Mouse (Mus musculus): Measurements from ENCODE around the gene Dapl1. TPM values are rescaled to one million over a fixed set of nuclear protein-coding genes. Genes with fewer than 3 reads are reported as not detected.

Gene Dapl1
- polyA plus RNA-seq, 1 experiment from 2014 or later: 0.86 TPM

DNA sequence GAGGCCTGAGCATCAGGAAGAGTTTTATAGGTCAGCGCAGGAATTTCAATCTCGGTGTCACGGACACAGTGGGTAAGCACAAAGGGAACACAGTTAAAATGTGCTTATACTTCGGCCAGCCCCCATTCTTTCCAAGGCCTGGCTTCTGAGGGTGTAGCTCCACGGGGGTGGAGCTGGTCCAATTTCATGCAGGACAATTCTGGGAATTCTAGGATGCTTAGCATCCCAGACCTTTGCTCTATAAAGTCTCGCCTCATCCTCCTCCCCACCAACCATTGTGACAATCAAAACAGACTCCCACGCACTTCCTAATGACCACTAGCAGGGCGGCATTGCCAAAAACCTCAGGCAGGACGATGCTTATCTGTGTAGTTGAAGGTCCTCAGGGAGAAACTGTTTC lies 42.4 kb downstream of the Dapl1 start:
- Histone ChIP-seq H3K27me3 (replicated peaks) (no peaks in the 10 kb centered on the region), H3K9me3 (no peaks in the 10 kb centered on the region), H3K4me2 (no peak overlapping the region), H3K27ac (no peak overlapping the region), H3K4me3 (no peak overlapping the region), H3K36me3 (replicated peaks) (no peaks in the 10 kb centered on the region), H3K4me1 (peaks cover 10% of the 10 kb centered on the region; the same call in 1 of the 2 replicates), H3K9ac (no peak overlapping the region)
- WGBS: 69% methylated on average over 9 of the region's 9 CpGs
- no peak for ATAC-seq (replicated peaks)

DNA sequence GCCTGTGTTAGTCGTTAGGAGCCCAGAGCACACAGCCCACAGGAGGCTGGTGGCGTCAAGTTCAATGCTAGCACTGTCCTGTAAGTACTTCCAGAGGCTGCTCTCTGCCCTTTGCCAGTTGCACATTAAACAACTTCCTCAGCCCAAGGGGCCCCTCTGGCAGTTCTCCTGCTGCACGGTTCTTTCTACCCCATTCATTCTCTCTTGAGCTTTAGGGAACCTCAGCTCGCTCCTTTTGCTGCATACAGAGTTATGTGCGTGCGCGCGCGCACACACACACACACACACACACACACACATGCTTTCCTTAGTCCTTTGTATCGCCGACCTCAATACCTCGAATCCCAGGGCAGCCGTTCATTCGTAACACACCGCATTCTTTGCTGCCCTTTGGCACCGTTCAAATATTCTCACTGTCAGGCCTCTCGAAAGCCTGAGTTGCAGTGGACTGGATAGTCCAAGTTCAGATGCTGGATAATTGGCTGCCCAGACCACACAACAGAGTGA lies 45.2 kb downstream of the Dapl1 start:
- Histone ChIP-seq H3K4me2 (no peak overlapping the region), H3K27ac (no peak overlapping the region), H3K4me3 (no peak overlapping the region), H3K27me3 (replicated peaks) (no peaks in the 10 kb centered on the region), H3K4me1 (peaks cover 7% of the 10 kb centered on the region; the same call in 1 of the 2 replicates), H3K9ac (no peak overlapping the region), H3K9me3 (no peaks in the 10 kb centered on the region), H3K36me3 (replicated peaks) (no peaks in the 10 kb centered on the region)
- peak; percentile 48 for ATAC-seq (replicated peaks)
- 44% methylated on average over 17 of the region's 17 CpGs for WGBS

DNA sequence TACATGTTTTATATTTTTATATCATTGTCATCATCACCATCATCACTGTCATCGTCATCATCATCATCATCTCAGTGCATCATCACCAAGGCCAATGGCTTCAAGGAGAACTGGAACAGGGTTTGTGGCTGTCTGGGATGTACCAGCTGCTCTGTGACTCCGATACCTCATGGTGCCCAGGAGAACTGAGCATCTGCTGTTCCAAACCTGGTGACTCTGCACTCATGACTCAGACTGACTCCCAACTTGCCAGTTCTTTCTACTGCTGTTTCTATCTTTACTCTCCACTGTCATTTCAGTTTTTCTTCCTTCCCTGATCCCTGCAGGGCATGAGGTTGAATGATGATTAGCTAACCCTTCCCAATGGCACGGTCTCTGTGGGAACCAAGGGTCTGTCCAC lies 46.4 kb downstream of the Dapl1 start:
- H3K27me3 ChIP-seq (replicated peaks): no peaks in the 10 kb centered on the region
- 95% methylated on average over 3 of the region's 3 CpGs for WGBS
- H3K4me1 ChIP-seq: peaks cover 7% of the 10 kb centered on the region; the same call in 1 of the 2 replicates
- H3K27ac ChIP-seq: no peak overlapping the region
- H3K9me3 ChIP-seq: no peaks in the 10 kb centered on the region
- H3K4me2 ChIP-seq: no peak overlapping the region
- no peak overlapping the region for H3K4me3 ChIP-seq
- no peaks in the 10 kb centered on the region for H3K36me3 ChIP-seq (replicated peaks)
- ATAC-seq (replicated peaks): no peak
- H3K9ac ChIP-seq: no peak overlapping the region

DNA sequence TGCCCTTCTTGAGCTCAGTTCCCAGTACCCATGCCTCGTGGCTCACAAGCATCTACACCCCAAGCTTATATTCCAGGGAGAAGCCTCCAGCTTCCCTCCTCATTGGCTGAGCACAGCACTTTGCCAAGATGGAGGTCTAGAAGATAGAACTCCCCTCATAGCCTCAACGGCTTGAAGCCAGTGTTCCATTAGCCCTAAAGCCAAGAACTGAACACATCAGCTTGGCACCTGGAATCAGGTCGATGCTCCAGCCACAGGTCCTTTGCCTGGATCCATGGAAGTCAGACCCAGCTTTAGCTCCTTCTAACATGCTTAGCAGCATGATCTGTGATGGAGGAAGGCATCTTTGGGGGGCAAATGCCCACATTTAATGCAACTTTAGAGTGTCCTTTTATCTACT lies 48.5 kb downstream of the Dapl1 start:
- H3K4me1 ChIP-seq: peaks cover 7% of the 10 kb centered on the region; the same call in 1 of the 2 replicates
- H3K27me3 ChIP-seq (replicated peaks): no peaks in the 10 kb centered on the region
- no peak for ATAC-seq (replicated peaks)
- 88% methylated on average over 3 of the region's 3 CpGs for WGBS
- H3K9me3 ChIP-seq: no peaks in the 10 kb centered on the region
- H3K4me2 ChIP-seq: no peak overlapping the region
- H3K36me3 ChIP-seq (replicated peaks): no peaks in the 10 kb centered on the region
- no peak overlapping the region for H3K27ac ChIP-seq
- no peak overlapping the region for H3K9ac ChIP-seq
- H3K4me3 ChIP-seq: no peak overlapping the region

DNA sequence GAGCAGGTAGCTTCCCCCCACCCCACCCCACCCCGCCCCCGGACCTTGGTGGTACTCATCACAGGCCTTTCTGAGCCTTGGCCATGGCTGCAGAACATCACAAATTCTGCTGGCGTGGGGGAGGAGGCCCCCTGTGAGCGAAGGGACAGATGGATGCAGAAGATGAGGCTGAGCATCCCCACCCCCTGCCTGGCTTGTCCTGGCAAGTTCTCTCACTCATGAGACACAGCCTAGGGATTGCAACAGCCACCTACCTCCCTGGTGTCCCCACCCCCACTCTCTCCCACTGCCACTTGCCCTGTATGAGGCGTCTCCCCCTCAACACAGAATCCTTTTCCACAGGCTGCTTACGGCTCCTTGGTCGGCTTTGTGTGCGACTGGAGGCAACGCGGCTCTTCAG lies 49.1 kb downstream of the Dapl1 start:
- no peak overlapping the region for H3K27ac ChIP-seq
- H3K9me3 ChIP-seq: no peaks in the 10 kb centered on the region
- H3K4me3 ChIP-seq: no peak overlapping the region
- no peak for ATAC-seq (replicated peaks)
- H3K27me3 ChIP-seq (replicated peaks): no peaks in the 10 kb centered on the region
- H3K4me2 ChIP-seq: no peak overlapping the region
- 94% methylated on average over 10 of the region's 10 CpGs for WGBS
- no peak overlapping the region for H3K9ac ChIP-seq
- H3K4me1 ChIP-seq: peaks cover 7% of the 10 kb centered on the region; the same call in 1 of the 2 replicates
- no peaks in the 10 kb centered on the region for H3K36me3 ChIP-seq (replicated peaks)

DNA sequence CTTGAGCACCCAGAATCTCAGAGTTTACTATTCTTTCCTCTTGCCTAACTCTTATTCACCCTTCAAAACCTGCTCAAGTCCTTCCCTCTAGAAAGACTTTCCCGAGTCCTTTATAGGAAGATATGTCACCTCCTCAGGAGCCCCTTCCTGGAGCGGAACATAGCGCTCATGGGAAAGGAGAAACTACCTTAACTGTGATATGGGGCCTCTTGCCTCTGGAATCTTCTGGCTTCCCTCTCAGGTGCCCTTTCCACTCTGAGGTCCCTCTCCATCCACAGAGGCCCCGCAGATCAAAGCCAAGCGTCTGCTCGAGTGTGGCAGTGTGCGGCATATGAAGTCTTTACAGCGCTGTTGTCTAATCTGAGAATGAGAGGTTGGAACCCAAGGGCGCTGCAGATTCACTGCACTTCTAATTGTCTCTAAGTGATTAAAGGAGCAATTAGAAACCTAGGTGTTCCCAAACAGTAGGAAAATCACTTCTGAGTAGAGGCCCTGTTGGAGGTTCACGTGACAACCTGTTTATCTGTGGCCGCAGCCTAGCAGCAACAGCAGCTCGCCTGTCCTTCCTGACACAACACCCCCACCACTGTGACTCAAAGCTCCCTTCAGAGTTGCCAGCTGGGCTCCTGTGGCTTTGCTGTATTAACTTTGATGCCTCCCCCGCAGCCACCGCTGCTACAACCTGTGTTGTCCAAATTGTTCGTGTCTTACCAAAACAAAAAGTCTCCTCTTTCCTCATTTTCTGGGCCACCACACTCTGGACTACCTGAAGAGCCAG lies 49.7 kb downstream of the Dapl1 start:
- H3K9ac ChIP-seq: no peak overlapping the region
- H3K9me3 ChIP-seq: no peaks in the 10 kb centered on the region
- WGBS: 85% methylated on average over 15 of the region's 15 CpGs
- no peaks in the 10 kb centered on the region for H3K36me3 ChIP-seq (replicated peaks)
- no peaks in the 10 kb centered on the region for H3K27me3 ChIP-seq (replicated peaks)
- no peak overlapping the region for H3K27ac ChIP-seq
- no peak overlapping the region for H3K4me2 ChIP-seq
- H3K4me3 ChIP-seq: no peak overlapping the region
- no peak for ATAC-seq (replicated peaks)
- H3K4me1 ChIP-seq: peaks cover 7% of the 10 kb centered on the region; the same call in 1 of the 2 replicates

DNA sequence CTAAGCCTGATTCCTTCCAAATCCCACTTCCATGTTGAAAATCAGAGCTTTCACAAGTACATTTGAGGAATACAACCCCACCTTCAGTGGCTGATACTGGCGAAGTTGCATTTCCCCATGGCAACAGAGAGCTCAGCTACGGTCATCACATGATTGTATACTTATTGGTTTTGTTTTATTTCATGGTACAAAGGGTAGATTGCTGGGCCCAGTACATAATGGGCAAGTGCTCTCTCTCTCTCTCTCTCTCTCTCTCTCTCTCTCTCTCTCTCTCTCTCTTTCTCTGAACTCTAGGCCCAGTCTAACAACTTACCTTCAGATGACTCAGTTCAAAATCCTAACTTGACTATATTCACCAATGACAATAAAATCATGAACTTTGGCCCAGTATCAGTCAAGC lies 52.5 kb downstream of the Dapl1 start:
- no peak overlapping the region for H3K27ac ChIP-seq
- no peak overlapping the region for H3K4me2 ChIP-seq
- H3K9me3 ChIP-seq: no peaks in the 10 kb centered on the region
- WGBS: 89% methylated on average over 2 of the region's 2 CpGs
- H3K36me3 ChIP-seq (replicated peaks): no peaks in the 10 kb centered on the region
- H3K27me3 ChIP-seq (replicated peaks): no peaks in the 10 kb centered on the region
- ATAC-seq (replicated peaks): no peak
- no peak overlapping the region for H3K9ac ChIP-seq
- H3K4me1 ChIP-seq: no peaks in the 10 kb centered on the region
- H3K4me3 ChIP-seq: no peak overlapping the region

DNA sequence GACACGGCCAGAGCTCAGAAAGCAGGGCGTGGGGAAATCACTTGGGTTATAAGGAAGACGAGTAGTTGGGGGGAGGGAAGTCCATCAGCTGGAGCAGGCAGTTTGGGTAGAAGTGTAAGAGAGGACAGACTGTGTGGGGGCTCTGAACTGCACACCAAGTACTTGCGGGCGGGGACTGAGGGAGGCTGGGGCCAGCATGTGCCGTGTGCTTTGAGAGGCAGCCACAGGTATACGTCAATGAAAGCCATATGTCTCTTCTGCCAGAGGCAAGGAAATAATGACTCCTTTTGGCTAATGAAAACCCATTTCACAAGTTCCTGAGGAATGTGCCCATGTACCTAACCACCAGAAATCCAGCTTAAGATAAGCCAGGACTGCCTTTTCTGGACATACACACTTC lies 53.6 kb downstream of the Dapl1 start:
- H3K4me3 ChIP-seq: no peak overlapping the region
- 86% methylated on average over 7 of the region's 7 CpGs for WGBS
- no peaks in the 10 kb centered on the region for H3K9me3 ChIP-seq
- H3K9ac ChIP-seq: no peak overlapping the region
- H3K4me1 ChIP-seq: no peaks in the 10 kb centered on the region
- H3K27ac ChIP-seq: no peak overlapping the region
- ATAC-seq (replicated peaks): no peak
- H3K4me2 ChIP-seq: no peak overlapping the region
- H3K36me3 ChIP-seq (replicated peaks): no peaks in the 10 kb centered on the region
- H3K27me3 ChIP-seq (replicated peaks): 0 out of 2 replicates have a peak, but pooled peaks cover 2% of the 10 kb centered on the region

DNA sequence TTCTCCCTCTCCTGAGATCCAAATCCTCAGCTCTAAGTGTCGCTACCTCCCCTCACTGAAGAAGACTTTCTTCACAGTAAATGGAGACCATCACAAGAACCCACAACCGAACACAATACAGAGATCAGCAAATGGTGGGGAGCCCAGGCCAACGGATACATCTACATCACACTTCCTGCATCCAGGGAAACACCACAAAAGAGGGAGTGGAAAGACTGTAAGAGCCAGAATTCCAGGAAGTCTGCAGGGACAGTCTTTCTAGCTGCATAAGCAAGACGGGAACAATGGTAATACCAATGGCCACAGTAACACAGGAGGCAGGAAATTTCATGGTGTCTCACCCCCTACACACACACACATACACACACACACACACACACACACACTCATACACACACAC lies 55.3 kb downstream of the Dapl1 start:
- Histone ChIP-seq H3K36me3 (replicated peaks) (no peaks in the 10 kb centered on the region), H3K9ac (no peak overlapping the region), H3K4me2 (no peak overlapping the region), H3K9me3 (no peaks in the 10 kb centered on the region), H3K4me1 (peaks cover 3% of the 10 kb centered on the region; the same call in 1 of the 2 replicates), H3K4me3 (no peak overlapping the region), H3K27me3 (replicated peaks) (0 out of 2 replicates have a peak, but pooled peaks cover 5% of the 10 kb centered on the region), H3K27ac (no peak overlapping the region)
- WGBS: 72% methylated on average over 4 of the region's 4 CpGs
- no peak for ATAC-seq (replicated peaks)

DNA sequence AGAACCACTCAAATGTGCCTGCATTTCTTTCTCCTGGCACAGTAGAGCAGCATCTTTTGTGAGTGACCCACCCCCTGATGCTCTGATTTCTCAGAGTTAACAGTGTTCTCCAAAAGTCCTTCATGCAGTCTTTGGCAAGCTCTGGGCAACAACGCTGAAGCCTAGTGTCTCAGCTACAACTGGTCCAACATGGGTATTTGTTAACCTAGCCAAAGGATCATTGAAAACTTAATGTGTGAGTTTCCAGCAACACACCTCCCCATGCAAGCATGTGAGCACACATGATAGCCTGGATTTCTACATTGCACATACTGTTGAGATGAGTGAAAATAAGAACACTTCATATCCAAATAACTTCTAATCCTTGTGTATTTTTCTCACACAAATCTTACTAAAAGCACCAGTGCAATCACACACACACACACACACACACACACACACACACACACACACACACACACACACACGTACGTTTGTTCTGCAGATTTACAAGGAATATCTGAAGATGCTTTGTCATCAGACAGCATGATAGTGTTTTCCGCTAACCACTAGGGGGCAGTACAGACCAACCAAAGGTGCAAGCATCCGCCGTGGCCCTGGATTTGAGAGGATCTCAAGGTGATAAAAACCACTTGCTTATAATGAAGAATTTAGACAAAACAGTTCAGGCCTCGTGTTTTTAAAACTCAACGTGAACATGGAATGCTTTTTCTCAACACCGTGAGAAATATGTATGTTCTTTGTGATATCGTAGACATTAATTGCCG lies 56.9 kb downstream of the Dapl1 start:
- Histone ChIP-seq H3K4me1 (peaks cover 3% of the 10 kb centered on the region; the same call in 1 of the 2 replicates), H3K9ac (no peak overlapping the region), H3K4me2 (no peak overlapping the region), H3K9me3 (no peaks in the 10 kb centered on the region), H3K27ac (no peak overlapping the region), H3K36me3 (replicated peaks) (no peaks in the 10 kb centered on the region), H3K4me3 (no peak overlapping the region), H3K27me3 (replicated peaks) (0 out of 2 replicates have a peak, but pooled peaks cover 5% of the 10 kb centered on the region)
- peak; percentile 78 for ATAC-seq (replicated peaks)
- WGBS: 21% methylated on average over 11 of the region's 11 CpGs

DNA sequence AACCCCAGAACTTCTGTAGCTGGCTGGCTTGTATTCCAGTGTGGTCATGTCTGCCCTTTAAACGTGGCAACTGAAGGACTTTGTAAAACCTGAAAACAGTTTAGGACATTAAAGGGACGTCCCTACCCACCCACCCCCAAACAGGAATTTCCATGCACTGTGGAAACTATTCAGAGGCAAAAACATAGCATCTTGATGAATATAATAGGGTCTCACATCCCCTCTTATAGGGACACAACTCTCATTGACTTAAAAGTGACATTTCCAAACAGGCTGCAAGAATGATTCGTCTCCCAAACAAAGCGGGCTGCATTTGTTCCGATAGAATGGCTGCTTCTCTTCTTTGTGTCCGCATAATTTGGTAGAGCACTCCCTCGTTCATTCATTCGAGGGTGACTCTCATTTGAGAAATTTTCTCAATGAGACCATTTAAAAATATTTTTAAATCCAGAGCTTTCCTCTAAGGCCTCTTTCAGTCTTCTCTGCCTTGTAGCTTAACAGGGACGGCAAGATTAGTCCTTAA lies 59.2 kb downstream of the Dapl1 start:
- no peak overlapping the region for H3K9ac ChIP-seq
- H3K9me3 ChIP-seq: no peaks in the 10 kb centered on the region
- 21% methylated on average over 9 of the region's 9 CpGs for WGBS

DNA sequence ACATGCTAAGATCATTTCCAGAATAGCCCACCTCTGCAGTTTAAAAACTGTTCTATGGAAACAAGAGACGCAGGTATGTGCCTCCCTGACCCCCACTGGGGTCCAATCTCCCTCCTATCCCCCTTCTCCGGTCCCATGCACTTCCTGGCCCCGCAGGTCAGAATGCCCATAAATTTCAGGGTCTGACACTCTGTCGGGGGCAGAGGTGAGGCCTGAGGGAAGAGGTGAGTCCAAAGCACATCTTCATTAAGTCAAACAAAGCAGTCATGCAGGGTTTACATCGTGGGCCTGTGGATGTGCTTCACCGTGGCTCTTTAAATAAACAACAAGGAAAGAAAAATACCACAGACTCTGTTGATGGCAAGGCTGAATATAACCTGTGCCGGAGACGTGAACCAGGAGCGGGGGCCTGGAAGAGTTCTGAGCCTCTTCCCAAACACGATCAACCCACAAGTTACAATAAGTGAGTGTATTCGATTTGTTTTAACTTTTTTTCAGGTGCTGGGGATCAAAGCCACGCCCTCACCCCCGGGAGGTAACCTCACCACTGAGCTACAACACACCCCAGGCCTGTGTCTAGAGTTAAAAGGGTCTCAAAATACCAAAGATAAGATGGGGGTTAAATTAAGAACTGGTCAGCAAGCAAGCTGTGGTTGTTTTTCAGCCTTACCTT lies 59.9 kb downstream of the Dapl1 start:
- 0 out of 2 replicates have a peak, but pooled peaks cover 5% of the 10 kb centered on the region for H3K27me3 ChIP-seq (replicated peaks)
- no peak overlapping the region for H3K4me3 ChIP-seq
- H3K36me3 ChIP-seq (replicated peaks): no peaks in the 10 kb centered on the region
- H3K9me3 ChIP-seq: no peaks in the 10 kb centered on the region
- 33% methylated on average over 13 of the region's 13 CpGs for WGBS
- no peak overlapping the region for H3K9ac ChIP-seq
- no peak for ATAC-seq (replicated peaks)
- no peak overlapping the region for H3K4me2 ChIP-seq
- H3K4me1 ChIP-seq: peaks cover 3% of the 10 kb centered on the region; the same call in 1 of the 2 replicates
- no peak overlapping the region for H3K27ac ChIP-seq

More for the DNA sequence above, 59.2 kb downstream of the Dapl1 start:
- 0 out of 2 replicates have a peak, but pooled peaks cover 5% of the 10 kb centered on the region for H3K27me3 ChIP-seq (replicated peaks)
- H3K36me3 ChIP-seq (replicated peaks): no peaks in the 10 kb centered on the region
- peaks cover 3% of the 10 kb centered on the region; the same call in 1 of the 2 replicates for H3K4me1 ChIP-seq
- H3K27ac ChIP-seq: no peak overlapping the region
- no peak overlapping the region for H3K4me3 ChIP-seq
- ATAC-seq (replicated peaks): no peak
- no peak overlapping the region for H3K4me2 ChIP-seq

Measured in midbrain, embryonic 15.5 days (tissue).